Mouse (Mus musculus) forebrain, embryonic 11.5 days (tissue): Measurements from ENCODE around the gene Rbfox2. TPM values are rescaled to one million over a fixed set of nuclear protein-coding genes. Genes with fewer than 3 reads are reported as not detected.

ENCODE experiments used
- ATAC-seq: fragments of 200-750 bp; cut with Nextera tagmentation; replicated peaks from 2 replicates; pipeline ENCODE4 v1.8.0; 2017; ENCODE audit warnings: moderate TSS enrichment; ENCODE audit not compliant: low FRiP score
- DNase-seq: peaks from one replicate; pipeline ENCODE4 v3.0.0-alpha.2; 2017; ENCODE audit warnings: low spot score
- H3K27ac ChIP-seq: fragments of 300-500 bp; sonication (generic); 2 replicates; pipeline ENCODE4 v1.5.1; 2014; ENCODE audit warnings: low read depth, low read length
- H3K27me3 ChIP-seq: fragments of 300-500 bp; sonication (generic); 2 replicates; pipeline ENCODE4 v1.6.1; 2014; ENCODE audit warnings: mild to moderate bottlenecking, low read length, mixed read lengths; ENCODE audit not compliant: control insufficient read depth, insufficient read depth
- H3K36me3 ChIP-seq: fragments of 300-500 bp; sonication (generic); 2 replicates; pipeline ENCODE4 v1.6.1; 2014; ENCODE audit warnings: mild to moderate bottlenecking, low read length, moderate library complexity, mixed read lengths; ENCODE audit not compliant: control insufficient read depth, insufficient read depth
- H3K4me1 ChIP-seq: fragments of 300-500 bp; sonication (generic); replicated peaks from 2 replicates; pipeline ENCODE4 v1.6.1; 2014; ENCODE audit warnings: low read length, mixed read lengths; ENCODE audit not compliant: control insufficient read depth, insufficient read depth
- H3K4me2 ChIP-seq: fragments of 300-500 bp; sonication (generic); 2 replicates; pipeline ENCODE4 v1.6.1; 2014; ENCODE audit warnings: low read depth, mild to moderate bottlenecking, low read length, moderate library complexity, mixed read lengths; ENCODE audit not compliant: severe bottlenecking
- H3K4me3 ChIP-seq: fragments of 300-500 bp; sonication (generic); 2 replicates; pipeline ENCODE4 v1.5.1; 2014; ENCODE audit warnings: low read depth, low read length
- H3K9ac ChIP-seq: fragments of 300-500 bp; sonication (generic); 2 replicates; pipeline ENCODE4 v1.6.1; 2014; ENCODE audit warnings: low read length
- H3K9me3 ChIP-seq: fragments of 300-500 bp; sonication (generic); 2 replicates; pipeline ENCODE4 v1.6.1; 2016; ENCODE audit warnings: low read length, mixed read lengths; ENCODE audit not compliant: control insufficient read depth
- WGBS: fragments of 180-500 bp; shearing (Covaris S2); extraction: QIAGEN DNeasy Blood & Tissue Kit; methylation state at CpG from one replicate; pipeline ENCODE4 v1.1.7; 2014; 5-methylcytosine and 5-hydroxymethylcytosine counted together
- polyA plus RNA-seq: library from polyadenylated mRNA; unstranded; fragments of >200 nt; fragmentation: Nextera tagmentation; extraction: Ambion mirVana; gene quantifications from 2 replicates; pipeline ENCODE4 v1.2.1, GENCODE M21; 2014

The Rbfox2 gene
- polyA plus RNA-seq, 1 experiment from 2014 or later = 68.2 TPM

DNA sequence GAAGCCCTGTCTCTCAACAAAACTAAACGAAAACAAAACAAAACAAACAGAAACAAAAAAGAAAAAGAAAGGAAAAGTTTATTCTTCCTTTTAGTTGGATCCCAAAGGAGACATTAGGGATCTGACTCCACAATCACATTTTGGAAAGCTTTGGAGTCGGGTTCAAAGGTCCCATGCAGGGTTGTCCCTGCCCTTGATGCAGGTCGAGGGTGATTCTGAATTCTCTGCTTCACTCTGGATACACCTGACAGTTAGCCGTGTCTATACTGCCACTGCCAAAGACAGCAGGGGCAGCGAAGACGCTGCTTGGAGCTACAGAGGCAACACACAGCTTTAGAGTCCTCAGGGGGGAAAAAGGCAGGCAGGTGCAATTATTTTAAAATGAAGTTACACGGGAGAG, 194.9 kb downstream of the Rbfox2 start:
- Histone ChIP-seq H3K4me2 (no peak overlapping the region), H3K36me3 (no peaks in the 10 kb centered on the region; the same call in 1 of the 2 replicates), H3K27me3 (no peaks in the 10 kb centered on the region), H3K27ac (no peak overlapping the region), H3K9me3 (no peaks in the 10 kb centered on the region), H3K9ac (no peak overlapping the region), H3K4me1 (no peaks in the 10 kb centered on the region), H3K4me3 (no peak overlapping the region)
- ATAC-seq (no peak), DNase-seq (no peak)
- 84% methylated on average over 7 of the region's 7 CpGs for WGBS

DNA sequence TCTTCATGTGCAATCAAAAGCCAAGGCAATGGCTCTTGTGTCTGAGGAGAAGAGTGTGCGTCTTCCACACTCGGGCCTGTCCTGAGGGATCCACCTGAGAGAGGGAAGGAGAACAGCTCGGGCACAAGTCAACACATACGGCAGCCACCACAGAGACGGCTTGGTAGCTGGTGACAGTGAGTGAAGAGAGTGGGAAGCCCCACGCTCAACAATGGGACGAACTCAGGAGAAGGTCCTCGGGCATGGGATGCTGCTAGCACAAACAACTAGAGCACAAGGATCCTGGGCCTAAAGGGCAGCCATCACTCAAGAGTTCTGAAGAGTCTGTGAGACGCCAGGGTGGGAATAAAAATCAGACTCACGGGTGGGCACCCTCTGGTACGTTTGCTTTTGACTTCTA, 196.4 kb downstream of the Rbfox2 start:
- Histone ChIP-seq H3K36me3 (no peaks in the 10 kb centered on the region; the same call in 1 of the 2 replicates), H3K4me2 (no peak overlapping the region)

DNA sequence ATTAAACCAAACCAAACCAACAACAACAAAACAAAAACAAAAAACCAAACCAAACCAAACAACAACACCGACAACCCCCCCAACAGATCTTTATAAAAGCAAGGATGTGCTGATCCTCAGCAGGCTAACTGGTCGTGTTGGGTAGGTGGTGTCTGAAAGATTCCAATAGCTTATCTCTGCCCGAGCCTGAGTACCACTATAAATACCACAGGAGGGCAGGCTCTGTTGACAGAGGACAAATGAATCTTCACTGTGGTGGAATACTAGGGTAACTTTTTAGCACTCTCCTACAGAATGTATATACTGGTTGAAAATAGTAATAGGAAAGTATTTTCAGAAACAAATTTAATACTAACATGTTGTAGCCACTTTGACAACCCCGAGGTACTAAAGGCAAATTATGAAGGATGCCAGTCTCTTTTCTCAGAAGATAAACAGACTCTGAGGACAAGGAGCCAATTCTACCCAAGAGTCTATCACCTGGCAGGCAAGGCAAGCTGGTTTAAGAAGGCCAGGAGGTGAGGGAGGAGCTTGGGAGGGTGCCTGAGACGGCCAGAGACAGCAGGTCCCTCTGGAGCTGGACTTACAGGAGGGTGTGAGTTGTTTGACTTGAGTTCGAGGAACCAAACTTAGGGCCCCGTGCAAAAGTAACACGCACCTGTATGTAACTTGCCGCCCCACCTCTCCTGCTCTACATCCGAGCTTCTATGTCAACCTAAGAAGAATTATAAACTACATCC, 199.5 kb downstream of the Rbfox2 start:
- no peaks in the 10 kb centered on the region for H3K4me1 ChIP-seq
- H3K27ac ChIP-seq = no peak overlapping the region
- H3K4me3 ChIP-seq = no peak overlapping the region
- no peaks in the 10 kb centered on the region; the same call in 1 of the 2 replicates for H3K36me3 ChIP-seq
- 92% methylated on average over 10 of the region's 10 CpGs for WGBS
- no peak for DNase-seq
- no peaks in the 10 kb centered on the region for H3K9me3 ChIP-seq
- H3K27me3 ChIP-seq = no peaks in the 10 kb centered on the region
- no peak overlapping the region for H3K9ac ChIP-seq
- no peak overlapping the region for H3K4me2 ChIP-seq
- no peak for ATAC-seq

More for the DNA sequence above, 196.4 kb downstream of the Rbfox2 start:
- Histone ChIP-seq H3K9me3 (no peaks in the 10 kb centered on the region), H3K9ac (no peak overlapping the region), H3K4me3 (no peak overlapping the region), H3K27ac (no peak overlapping the region), H3K27me3 (no peaks in the 10 kb centered on the region), H3K4me1 (no peaks in the 10 kb centered on the region)
- WGBS = 91% methylated on average over 11 of the region's 11 CpGs
- ATAC-seq = no peak
- DNase-seq = no peak

DNA sequence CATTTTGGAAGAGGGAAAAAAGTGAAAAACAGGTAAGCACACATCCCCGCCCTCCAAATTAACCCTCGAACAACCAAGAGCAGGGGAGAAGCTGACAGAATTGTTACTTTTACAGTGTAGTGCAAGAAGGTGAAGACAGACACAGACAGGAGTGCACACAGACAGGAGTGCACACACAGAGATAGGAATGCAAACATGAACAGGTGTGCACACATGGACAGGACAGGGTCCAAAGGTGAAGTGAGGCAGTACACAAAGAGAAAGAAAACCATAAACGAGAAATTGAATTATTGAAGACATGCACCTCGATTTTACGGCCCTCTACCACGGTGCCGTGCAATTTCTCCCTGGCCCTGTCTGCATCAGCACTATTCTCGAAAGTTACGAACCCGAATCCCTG, 201.5 kb downstream of the Rbfox2 start:
- Histone ChIP-seq H3K27ac (no peak overlapping the region), H3K36me3 (no peaks in the 10 kb centered on the region), H3K4me3 (no peak overlapping the region), H3K27me3 (no peaks in the 10 kb centered on the region), H3K9ac (no peak overlapping the region), H3K4me1 (no peaks in the 10 kb centered on the region), H3K4me2 (no peak overlapping the region), H3K9me3 (no peaks in the 10 kb centered on the region)
- no peak for ATAC-seq
- no peak for DNase-seq
- WGBS = 91% methylated on average over 10 of the region's 10 CpGs

DNA sequence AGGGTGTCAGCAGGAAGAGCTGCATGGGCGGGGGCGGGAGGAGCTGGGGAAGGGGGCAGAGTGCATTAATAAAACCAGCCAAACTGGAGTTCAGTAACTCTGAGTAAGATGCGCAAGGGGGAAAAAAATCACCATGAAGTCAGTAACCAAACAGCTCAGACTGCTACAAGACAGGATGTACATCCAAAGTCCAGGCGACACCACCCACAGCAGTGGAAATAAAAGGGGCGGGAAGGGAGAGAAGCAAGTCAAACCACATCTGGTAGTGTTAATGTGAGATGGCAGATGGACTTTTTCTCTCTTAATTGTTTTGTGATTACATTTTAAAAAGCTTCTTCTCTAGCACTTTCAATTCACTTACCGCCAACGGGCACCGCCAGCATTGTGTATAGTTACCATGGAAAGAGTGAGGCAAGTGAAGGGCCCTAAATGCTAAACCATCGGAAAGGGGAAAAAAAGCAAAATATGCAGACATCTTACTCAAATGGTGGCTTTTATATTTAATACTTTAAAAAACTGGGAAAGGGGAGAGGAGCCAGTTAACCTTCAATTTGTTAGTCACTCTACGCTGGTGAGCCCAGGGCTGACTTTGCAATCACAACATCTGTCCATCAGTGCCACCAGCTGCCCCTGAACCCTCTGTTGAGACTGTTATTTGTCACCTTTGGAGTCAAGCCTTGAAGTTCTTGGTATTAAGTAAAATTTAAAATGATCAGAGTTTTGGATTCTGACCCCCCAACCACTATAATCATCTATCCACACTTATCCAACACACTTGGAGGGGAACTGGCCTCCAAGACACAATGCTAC, 202.2 kb downstream of the Rbfox2 start:
- Histone ChIP-seq H3K27me3 (no peaks in the 10 kb centered on the region), H3K4me2 (no peak overlapping the region), H3K36me3 (no peaks in the 10 kb centered on the region), H3K9me3 (no peaks in the 10 kb centered on the region), H3K4me3 (no peak overlapping the region), H3K27ac (no peak overlapping the region), H3K9ac (no peak overlapping the region), H3K4me1 (no peaks in the 10 kb centered on the region)
- DNase-seq (no peak), ATAC-seq (no peak)
- WGBS = 82% methylated on average over 10 of the region's 10 CpGs

DNA sequence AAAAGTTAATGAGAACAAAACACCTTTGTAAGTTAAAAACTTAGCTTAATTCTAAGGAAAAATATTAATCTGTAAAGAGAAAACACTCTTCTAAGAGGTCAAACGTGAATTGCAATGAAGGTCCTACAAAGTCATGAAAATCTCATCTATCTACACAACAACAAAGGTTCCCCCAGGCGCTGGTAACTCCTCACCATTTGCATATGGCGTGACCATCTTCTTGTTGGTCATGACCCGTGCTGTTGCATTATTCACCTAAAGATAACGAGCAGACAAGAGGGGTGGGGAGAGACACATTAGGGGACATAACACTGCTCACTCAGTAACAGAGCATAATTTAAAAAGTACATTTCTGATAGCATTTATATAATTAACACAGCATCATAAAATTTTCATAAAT, 204.1 kb downstream of the Rbfox2 start:
- Histone ChIP-seq H3K9ac (no peak overlapping the region), H3K27ac (no peak overlapping the region), H3K27me3 (no peaks in the 10 kb centered on the region), H3K4me3 (no peak overlapping the region), H3K36me3 (no peaks in the 10 kb centered on the region), H3K4me2 (no peak overlapping the region), H3K4me1 (no peaks in the 10 kb centered on the region), H3K9me3 (no peaks in the 10 kb centered on the region)
- 86% methylated on average over 5 of the region's 5 CpGs for WGBS
- DNase-seq (no peak), ATAC-seq (no peak)

DNA sequence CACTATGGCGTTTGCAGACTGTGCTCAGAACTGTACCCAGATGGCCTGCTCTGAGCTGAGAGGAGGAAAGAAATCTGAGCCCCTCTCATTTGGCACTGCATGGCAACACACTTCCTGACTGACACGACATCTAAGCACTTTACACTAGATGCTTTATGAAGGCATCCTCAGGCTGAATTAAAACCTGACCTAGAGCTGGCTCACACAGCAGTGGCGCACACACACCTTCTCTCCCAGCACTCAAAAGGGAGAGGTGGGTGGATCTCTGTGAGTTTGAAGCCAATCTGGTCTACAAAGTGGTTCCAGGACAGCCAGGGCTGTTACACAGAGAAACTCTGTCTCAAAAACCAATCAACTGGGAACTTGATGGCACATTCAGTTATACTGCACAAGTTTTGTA, 207.0 kb downstream of the Rbfox2 start:
- H3K27me3 ChIP-seq = no peaks in the 10 kb centered on the region
- ATAC-seq (no peak), DNase-seq (no peak)
- no peak overlapping the region for H3K9ac ChIP-seq
- no peaks in the 10 kb centered on the region for H3K36me3 ChIP-seq
- no peaks in the 10 kb centered on the region for H3K4me1 ChIP-seq
- no peak overlapping the region for H3K4me3 ChIP-seq
- 84% methylated on average over 3 of the region's 3 CpGs for WGBS
- no peak overlapping the region for H3K27ac ChIP-seq
- H3K9me3 ChIP-seq = no peaks in the 10 kb centered on the region
- no peak overlapping the region for H3K4me2 ChIP-seq

DNA sequence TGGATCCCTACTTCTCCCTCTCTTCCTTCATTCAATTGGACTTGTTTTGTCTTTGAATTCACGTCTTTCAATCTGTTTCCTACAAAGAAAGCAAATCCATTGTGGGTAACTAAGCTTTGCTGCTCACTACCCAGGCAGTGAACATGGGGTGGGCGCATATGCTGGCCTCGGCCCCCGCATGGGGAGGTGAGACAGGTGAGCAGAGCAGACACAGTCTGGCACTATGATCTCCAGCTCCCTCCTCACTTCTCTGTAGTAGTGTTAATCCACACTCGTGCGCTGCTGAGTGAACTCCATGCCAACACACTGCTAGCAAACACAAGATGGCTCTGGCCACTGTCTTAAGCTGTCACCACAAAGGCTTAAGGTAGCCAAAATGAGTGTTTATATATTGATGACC, 209.4 kb downstream of the Rbfox2 start:
- ATAC-seq (no peak), DNase-seq (no peak)
- Histone ChIP-seq H3K9ac (no peak overlapping the region), H3K4me3 (no peak overlapping the region), H3K27ac (no peak overlapping the region), H3K27me3 (no peaks in the 10 kb centered on the region), H3K36me3 (no peaks in the 10 kb centered on the region), H3K4me1 (no peaks in the 10 kb centered on the region), H3K4me2 (no peak overlapping the region), H3K9me3 (no peaks in the 10 kb centered on the region)
- 81% methylated on average over 6 of the region's 6 CpGs for WGBS
